Mouse (Mus musculus): ENCODE measurements around the gene Trit1.

DNA sequence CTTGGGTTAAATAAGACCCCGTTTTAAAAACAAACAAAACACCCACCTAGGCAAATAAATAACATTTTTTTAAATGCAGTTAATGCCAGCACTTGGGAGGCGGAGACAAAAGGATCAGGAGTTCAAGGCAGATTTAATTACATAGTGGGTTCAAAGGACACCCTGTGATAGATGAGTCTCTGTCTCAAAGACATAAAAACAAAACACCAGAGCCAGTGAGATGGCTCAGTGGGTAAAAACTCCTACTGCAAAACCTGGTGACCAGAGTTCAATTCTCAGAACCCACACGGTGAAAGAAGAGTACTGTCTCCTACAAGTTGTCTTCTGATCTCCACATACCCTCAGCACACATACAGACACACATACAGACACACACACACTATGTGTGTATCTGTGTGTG is 24.1 kb upstream of the Trit1 start:
- TF ChIP-seq CTCF (conservative IDR thresholded peaks at IDR 0.05; ENCODE audit: low read length) = no peak
- no peak for TF ChIP-seq POU5F1 (IDR thresholded peaks at IDR 0.05; ENCODE audit: borderline replicate concordance, low read length)
- no peak for TF ChIP-seq NANOG (IDR thresholded peaks at IDR 0.05; ENCODE audit: borderline replicate concordance, low read length)

Measured in E14TG2a.4 (cell line).